Mouse (Mus musculus) urinary bladder, postnatal 4 days (tissue): Measurements from ENCODE around the gene Trim50.
"Not testable (repeated sequence)": the region's sequence is repeated elsewhere in the genome, so short reads cannot be mapped to it uniquely, and the experiment has no call there.

Experiments
- DNase-seq, 2 experiments: peaks; one replicate each; pipeline ENCODE4 v3.0.0; 2021 to 2022; ENCODE audit warnings: low spot score in 2 of 2

Gene Trim50

DNA sequence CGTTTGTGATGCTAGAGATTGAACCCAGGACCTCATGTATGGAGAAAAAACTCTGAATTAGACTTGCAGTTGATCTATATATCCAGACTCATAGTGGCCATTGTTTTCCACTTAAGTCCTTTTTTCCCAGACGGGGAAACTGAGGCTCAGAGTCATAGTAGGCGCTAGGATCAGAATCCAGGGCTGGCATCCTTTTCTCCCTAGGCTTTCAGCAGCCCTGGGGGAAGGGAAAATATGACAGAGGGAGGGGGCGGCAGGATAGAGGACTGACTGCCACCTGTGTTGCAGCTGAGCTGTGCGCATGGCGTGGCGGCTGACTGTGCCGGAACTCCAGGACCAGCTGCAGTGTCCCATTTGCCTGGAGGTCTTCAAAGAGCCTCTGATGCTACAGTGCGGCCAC is at the start of gene Trim50:
Gene Trim50 (plus strand): TSS at position 301 of the 400 bp plus-strand sequence.
- no peak for DNase-seq

DNA sequence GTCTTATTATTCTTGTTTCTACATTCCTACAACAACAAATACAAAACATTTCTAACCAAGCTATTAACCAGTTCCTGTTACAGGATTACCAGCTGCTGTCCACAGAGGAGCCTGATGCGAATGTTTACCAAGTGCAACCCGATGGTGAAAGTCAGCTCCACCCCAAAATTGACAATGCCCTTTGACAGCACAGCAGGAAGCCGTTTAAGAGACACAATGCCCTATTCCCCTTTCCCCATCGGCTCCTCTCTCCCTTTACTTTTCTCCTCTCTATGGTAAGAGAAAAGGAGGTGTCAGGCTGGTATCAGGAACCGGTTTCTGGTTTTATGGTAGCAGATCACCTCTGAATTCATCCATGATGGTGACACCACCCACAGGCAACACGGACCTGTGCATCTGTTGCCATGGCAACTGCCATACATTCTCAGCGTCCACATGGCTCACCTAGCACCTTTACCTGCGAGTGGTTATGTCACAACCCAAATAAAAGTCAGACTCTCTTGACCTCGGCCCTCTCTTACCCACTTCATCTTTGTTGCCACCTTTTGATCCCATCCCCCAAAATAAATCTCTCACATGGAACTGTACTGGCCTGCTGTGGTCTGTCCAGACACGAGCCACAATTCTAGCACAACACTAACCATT is 46.7 kb upstream of the Trim50 start:
- DNase-seq, result peak in 1 of 2 experiments; percentile 5

DNA sequence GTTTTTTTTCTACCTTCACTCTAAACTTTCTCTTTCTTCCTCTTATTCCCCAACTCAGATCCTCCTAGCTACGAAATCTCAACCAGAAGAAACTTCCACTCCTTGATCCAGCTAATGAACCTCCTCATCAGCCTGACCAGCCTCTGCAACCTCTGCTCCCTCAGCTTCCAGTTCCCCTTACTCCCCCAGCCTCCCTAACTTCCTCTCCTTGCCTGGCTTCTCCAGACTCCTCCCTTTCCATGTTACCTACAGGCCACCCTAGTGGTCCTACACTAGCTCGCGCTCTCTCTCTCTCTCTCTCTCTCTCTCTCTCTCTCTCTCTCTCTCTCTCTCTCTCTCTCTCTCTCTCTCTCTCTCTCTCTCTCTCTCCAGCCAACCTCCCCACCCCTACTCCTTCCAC is 36.9 kb upstream of the Trim50 start:
- DNase-seq, result no peak

DNA sequence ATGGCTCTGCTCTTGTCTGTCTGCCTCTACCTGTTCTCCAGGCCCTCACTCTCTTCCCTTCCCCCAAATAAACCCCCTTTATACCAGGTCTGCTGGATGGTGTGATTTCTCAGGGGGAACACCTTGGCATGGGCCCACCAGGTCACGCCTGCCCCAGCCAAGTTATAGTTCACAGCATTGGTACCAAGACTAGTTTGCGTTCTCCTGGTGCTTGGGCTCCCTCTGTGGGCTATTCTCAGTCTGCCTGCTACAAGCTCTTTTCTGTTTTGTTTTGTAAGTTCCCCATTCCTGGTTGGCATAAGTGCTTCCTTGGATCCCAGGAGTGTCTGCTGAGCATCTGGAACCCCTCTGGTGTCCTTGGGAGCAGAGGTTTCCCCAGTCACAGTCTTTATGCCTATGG is 33.2 kb upstream of the Trim50 start:
- no peak for DNase-seq

DNA sequence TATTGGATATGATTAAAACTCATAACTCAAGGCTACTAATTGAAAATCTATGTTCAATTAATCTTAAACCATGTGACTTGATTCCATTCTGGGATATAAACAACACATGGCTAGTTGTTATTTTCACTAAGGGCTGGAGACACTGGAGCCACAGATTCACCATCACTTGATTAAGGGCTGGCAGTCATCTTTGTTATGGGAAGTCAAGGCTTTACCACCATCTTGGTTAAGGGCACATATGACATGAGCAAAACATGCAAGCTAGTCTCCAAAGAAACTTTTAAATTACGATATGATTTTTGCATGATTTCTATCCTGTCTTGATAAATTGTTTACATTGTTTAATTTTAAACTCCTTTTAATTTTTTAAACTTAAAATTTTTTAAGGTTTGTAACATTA is 30.9 kb upstream of the Trim50 start:
- DNase-seq, result no peak

DNA sequence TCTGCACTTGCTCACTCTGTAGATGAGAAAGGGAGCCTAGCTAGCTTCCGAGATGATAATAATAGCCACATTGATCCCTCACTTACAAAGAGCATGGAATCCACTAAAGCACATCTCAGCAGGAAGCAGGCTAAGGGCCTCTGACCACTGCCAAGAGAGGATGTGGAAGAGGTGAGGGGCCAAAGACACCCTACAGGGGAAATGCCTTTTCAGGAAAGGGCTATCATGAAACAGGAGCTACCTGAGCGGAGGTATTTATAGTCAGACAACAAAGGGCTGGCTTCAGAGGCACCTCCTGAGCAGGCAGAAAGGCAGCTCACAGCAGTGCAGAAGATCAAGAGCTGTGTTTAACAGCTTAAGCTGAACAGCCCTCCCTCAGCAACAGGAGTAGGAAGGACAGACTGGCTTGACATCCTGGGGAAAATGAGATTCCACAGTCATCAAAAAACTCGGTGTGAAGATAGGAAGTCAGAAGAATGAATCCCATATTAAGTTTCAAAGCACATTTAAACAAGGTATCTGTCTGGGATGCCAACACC is 26.9 kb upstream of the Trim50 start:
- no peak for DNase-seq

DNA sequence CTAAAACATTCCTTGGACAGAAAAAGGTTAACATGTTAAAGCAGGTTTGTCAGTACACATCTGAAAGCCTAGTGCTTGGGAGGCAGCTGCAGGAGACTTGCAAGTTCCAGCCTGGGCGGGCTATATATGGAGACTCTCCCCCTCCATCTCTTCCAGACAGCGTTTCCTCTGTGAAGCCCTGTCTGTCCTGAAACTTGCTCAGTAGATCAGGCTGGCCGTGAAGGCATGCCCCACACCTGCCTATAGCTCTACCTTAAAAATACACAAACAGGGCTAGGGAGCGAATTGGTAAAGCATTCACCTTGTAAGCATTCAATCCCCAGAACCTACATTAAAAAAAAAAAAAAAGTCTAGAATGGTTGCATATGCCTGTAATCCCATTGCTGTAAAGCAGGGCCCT is 23.6 kb upstream of the Trim50 start:
- DNase-seq, result peak; percentile 7 to 41

DNA sequence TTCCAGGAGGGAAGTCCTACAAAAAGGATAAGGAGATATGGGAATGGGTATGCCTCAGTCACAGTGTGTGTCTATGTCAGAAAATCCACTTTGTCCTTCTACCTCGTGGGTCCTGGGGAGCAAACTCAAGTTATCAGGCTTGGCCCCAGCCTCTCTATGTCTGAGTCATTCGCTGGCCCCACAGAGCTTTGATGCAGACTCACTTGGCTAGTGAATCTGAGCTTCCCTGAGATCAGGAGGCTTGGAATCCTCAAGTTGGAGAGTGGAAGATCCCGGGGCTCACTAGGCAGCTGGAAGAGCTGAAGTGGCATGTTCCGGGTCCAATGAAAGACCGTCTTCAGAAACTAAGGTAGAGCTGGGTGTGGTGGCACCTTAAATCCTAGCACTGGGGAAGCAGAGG is 22.9 kb upstream of the Trim50 start:
- DNase-seq, result peak; percentile 13 to 50

DNA sequence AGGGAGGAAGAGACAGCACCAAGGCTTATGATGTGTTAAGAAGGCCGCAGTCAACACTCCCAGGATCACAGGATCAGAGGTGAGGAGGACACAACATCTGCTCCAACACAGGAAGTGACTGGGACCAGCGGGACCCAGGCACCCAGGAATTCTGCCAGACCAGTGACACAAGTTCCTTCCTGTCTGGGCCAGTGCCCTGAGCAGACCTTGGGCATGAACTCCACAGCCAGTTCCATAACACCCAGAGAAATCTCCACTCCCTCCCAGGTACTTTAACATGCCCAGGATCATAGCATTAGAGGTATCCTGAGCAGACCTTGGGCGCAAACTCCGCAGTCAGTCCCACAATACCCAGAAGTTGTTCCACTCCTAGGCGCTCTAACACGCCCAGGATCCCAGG is 21.9 kb upstream of the Trim50 start:
- peak; percentile 15 to 39 for DNase-seq

DNA sequence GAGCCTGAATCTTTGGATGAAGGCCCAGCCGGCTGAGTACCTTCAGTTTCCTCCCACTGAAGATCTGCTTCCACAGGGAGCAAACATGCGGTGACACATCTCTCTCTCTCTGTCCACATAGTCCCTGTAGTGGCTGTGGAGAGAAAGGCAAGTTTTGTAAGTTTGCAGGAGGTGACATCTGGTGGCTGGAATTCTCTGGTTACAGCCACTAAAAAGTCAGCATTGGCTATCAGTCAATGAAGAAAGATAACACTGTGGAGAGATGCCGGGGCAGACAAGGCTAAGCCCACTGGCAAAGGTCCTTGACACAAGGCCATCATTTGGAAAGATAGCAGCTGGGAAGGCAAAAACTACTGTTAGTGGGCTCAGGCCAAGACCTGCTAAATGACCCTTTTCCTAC is 15.5 kb upstream of the Trim50 start:
- DNase-seq, result peak in 1 of 2 experiments; percentile 49

DNA sequence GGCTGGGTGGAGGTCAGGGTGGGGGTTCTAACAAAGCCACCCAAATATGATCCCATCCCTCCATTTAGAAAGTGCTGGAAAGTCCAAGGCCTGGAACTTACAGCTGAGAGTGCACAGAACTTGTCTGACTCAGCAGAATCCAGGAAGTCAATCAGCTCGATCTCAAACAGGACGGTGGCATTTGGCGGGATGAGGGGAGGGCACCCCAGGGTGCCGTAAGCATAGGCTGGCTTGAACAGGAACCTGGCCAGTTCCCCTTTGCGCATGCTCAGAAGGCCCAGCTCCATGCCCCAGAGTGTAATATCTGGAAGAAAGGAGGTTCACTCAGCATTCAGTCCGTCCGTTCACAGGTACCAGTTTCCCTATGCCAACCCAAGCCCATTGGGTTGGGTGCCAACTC is 7.1 kb upstream of the Trim50 start:
- no peak for DNase-seq

DNA sequence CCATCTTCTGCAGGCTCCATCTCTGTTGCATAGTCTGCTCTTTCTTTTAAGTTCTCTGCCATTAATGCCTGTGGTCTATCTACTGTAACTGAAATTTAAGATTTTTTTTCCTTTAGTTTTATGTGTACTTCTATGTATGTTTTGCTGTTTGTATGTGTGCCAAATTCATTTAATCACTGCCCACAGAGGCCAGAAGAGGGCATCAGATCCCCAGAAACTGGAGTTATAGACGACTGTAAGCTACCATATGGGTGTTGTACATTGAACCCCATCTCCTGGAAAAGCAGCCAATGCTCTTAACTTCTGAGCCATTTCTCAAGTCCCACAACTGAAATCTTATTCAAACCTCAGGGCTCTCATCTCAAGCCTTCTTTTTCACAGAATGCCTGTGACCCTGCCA is 6.7 kb upstream of the Trim50 start:
- no peak for DNase-seq

DNA sequence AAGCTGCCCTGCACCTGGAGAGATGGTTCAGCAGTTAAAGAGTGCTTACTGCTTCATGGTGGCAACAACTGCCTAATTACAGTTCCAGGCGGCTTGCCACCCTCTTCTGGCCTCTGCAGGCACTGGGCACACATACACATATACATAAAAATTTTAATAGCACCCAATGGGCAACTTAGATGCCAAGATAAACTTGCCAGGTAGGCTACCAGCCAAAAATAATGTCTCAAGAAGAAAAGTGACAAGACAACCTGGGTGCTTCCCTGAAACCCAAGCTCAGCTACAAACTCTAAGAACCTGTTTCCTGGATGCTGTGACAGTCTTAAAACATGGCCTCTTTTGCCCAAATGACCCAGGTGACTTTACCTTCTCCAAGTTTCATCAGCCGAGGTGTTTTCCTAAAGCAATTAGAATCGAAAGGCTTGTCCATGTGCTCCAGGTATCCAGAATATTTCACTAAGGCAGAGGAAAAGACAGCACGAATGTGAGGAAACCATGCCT is 5.5 kb upstream of the Trim50 start:
- no peak for DNase-seq

DNA sequence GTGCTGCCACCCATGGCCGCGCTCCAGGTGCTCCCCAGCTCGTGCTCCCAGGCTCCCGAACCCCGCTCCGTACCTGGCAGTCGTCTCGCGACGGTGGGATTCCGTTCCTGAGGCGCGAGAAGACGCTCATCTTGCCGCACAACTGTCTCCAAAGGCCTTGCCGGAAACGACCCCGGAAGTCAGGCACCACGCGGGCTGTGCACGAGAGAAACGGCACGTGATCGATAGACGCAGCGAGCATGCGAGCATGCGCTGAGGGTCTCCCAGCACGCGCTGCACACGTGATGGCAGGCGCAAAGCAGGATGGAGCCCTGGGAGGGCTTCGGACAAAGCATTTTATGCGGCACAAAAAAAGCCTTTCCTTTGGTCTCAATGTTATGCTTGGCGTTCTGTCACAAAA is 3.2 kb upstream of the Trim50 start, which contains the start of gene Fkbp6:
Gene Fkbp6 (minus strand): TSS at position 183 of the 400 bp plus-strand sequence.
- DNase-seq, result no peak

DNA sequence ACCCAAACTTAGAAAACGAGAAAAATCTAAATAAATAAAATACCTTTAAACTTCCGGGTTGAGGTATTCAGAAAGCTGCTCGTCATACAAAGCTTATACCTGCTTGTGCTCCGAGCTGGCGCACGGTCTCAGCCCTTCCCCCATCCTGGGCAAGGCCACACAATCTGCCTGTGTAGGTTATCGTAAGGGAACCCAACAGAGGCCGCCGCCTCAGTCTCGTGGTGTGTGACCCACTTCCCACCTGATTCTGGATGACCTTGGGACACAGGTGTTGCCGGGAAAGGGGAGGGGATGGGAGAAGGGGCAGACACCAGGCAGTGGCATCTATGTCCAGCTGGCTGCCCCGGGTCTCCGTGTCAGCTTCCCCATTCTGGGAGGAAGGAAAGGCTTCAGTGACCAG is 1.5 kb upstream of the Trim50 start:
- DNase-seq, result no peak

DNA sequence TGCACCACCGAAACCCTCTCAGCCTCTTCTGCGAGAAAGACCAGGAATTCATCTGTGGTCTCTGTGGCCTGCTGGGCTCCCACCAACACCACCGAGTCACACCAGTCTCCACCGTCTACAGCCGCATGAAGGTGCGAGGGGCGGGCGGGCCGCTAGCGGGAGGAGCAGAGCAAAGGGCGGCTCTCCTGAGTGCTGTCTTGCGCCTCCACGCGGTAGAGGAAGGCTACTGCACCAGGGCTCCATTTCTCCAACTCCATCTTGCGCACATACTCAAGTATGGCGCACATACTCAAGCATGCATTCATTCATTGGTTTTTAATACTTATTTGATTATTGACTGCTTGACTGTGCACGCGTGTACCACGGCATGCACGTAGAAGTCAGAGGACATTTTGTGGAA is 469 bp downstream of the Trim50 start:
- DNase-seq, result no peak

DNA sequence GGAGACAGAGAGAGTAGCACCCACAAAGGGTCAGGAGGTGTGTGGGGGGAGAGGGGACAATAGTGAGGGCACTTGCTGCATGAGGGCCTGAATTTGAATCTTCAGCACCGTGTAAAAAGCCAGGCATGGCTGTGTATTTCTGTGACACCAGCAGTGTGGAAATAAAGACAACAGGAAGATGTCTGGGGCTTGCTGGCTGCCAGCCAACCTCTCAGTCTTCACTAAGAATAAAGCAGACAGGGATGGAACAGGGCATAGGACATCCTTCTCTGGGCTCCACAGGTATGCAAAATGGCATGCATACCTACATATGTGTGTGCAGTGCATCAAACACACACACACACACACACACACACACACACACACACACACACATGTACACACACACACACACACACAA is 3.0 kb downstream of the Trim50 start:
- DNase-seq, result no peak

DNA sequence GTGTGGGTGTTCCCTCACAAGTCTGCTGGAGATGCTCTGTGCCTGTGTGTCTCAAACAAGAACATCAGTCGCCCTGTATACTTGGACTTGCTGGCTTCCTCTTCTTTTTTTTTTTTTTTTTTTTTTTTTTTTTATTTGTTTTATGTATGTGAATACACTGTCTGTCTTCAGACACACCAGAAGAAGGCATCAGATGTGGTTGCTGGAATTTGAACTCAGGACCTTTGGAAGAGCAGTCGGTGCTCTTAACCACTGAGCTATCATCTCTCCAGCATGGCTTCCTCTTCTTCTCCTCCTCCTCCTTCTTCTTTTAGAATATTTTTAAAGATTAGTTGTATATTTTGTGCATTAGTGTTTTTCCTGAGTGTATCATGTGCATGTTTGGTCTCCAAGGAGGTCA is 4.5 kb downstream of the Trim50 start:
- peak; percentile 57 to 93 for DNase-seq

DNA sequence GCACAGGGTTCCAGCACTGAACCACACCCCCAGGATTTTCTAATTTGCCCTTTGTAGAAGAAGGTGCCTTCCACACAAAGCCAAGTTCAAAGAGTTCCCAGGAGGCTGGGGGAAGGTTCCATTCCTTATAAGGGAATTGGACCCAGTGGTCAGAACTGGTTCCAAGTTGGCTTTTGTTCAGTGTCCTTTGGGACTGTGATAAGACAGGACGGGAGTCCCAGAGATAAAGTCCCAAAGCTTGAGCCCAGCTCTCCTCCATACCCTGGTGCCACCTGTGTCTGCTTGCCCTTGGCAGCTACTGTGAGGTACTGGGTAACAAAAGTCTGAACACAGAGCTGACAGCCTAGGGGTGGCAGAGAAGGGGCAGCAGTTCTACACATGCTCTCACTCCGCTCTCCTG is 6.7 kb downstream of the Trim50 start:
- no peak for DNase-seq

DNA sequence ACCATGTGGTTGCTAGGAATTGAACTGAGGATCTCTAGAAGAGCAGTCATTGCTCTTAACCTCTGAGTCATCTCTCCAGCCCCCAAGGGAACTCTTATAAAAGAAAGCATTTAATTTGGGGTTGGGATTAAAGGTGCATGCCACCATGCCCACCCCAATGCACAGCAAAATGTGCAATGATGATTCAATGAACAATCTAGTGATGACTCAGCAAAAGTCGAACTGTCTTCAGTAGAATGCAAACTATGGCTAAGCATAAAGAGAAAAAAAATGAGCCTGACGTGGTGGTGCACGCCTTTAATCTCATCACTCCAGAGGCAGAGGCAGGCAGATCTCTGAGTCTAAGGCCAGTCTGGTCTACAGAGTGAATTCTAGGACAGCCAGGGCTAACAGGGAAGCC is 9.5 kb downstream of the Trim50 start:
- DNase-seq, result no peak

DNA sequence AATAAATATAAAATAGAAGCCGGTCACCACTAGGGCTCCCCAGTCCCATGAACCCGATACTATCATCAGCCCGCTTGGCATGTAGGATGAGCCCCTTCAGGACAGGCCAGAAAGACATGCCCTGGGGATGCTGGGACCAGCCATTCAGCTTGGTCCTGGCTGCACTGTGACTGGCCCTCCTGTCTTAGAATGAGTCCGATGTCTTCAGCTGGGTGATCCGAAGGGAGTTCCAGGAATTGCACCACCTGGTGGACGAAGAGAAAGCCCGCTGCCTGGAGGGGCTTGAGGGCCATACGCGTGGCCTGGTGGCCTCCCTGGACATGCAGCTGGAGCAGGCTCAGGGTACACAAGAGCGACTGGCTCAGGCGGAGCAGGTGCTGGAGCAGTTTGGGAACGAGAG is 10.4 kb downstream of the Trim50 start:
- no peak for DNase-seq

DNA sequence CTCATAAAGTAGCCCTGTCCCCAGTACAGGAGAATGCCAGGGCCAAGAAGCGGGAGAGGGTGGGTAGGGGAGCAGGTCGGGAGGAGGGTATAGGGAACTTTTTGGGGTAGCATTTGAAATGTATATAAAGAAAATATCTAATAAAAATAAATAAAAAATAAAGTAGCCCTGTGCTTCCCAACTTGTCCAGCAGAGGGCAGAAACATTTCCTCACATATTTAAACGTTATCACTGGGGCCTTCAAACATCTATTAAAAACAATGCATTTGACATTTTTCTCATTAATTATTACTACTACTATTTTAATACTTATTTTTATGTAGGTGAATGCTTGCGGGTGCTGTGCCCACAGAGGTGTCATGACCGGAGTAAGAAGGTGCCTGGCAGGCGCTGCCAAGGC is 14.7 kb downstream of the Trim50 start:
- DNase-seq, result no peak

DNA sequence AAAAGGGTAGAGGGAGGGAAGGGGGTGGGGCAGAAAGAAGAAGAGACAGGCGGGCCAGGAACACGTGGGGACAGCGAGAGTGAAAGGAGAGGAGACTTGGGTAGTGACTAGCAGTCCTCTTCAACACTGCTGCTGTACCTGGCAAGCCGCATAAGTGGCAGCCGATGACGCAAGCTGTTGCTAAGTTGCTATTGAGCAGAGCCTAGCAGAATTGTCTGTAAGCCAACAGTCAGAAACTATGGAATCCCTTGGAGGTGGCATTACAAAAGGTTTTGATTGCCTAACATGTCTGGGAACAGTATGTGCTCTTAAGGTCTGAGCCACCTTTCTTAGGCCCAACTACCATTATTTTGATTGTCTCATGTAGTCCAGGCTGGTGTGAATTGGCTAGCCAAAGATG is 15.2 kb downstream of the Trim50 start:
- no peak for DNase-seq

DNA sequence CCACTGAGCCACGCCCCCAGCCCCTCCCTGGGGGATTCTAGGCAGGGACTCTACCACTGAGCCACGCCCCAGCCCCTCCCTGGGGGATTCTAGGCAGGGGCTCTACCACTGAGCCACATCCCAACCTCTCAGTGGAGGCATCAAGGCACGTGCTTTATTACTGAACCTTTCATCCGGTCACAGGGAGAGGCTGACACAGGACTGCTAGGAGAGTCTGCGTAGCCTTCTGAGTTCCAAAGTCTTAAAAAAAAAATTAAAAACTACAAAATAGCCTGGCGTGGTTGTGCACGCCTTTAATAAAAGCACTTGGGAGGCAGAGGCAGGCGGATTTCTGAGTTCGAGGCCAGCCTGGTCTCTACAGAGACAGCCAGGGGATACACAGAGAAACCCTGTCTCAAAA is 16.1 kb downstream of the Trim50 start:
- not testable (repeated sequence) for DNase-seq
